Mouse (Mus musculus): Measurements from ENCODE around the gene Sympk.

DNA sequence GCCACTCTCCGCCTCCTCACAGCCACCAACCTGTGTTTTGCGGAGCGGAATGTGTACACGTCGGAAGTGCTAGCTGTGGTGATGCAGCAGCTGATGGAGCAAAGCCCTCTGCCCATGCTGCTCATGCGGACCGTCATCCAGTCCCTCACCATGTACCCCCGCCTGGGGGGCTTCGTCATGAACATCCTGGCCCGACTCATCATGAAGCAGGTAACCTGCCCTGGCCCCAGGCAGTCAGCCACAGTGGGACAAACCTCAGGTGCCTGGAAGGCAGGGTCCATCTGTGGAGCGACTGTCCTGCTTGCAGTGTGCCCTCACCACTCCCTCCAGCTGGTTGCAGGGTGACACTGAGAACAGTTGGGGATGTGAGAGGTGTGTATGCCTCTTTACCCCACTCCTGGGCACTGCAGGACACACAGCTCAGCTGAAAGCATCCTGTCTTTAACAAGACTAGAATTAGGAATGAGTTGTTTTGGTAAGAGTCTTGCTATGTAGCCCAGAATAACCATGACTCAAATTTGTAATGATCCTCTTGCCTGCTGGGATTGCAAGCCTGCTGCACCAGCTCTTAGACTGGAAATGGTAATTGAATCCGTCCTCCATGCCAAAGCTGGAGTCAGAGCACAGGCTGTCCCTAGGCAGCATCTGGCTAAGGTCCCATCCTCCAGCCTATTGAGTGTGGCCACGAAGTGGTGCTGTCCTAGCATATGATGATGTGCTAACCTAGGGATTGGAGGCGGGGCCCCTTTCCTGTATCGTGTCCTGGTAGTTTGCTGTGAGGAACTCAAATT, 28.4 kb downstream of the Sympk start:
- no peak for TF ChIP-seq POLR2A (IDR thresholded peaks at IDR 0.05; ENCODE audit: control insufficient read depth in 1 of 2, insufficient read depth in 1 of 2, low read depth in 1 of 2, low read length in 2 of 2, poor library complexity in 1 of 2)
- TF ChIP-seq GABPA (IDR thresholded peaks at IDR 0.05; ENCODE audit: low read depth, low read length) = no peak
- no peak for TF ChIP-seq UBTF (IDR thresholded peaks at IDR 0.05; ENCODE audit: borderline replicate concordance, insufficient read depth, low read depth, low read length)
- TF ChIP-seq MYB (IDR thresholded peaks at IDR 0.05; ENCODE audit: low read depth, low read length) = no peak

Data from MEL (cell line).